Mouse (Mus musculus): Measurements from ENCODE around the gene Clasp1. TPM values are rescaled to one million over a fixed set of nuclear protein-coding genes. Genes with fewer than 3 reads are reported as not detected.

Clasp1 gene
- polyA plus RNA-seq (2015; fragmentation: Nextera tagmentation; extraction: Ambion mirVana): 131 and 137 TPM in 2 replicates

GRCm38 (mm10) chr1:118388757-118389453 lies at the start of gene Clasp1:
Gene Clasp1 (plus strand): TSS chr1:118389058.
- Histone ChIP-seq H3K9ac (replicated peaks) (peak within 1 kb of the TSS; percentile 92), H3K27me3 (no peaks in the 10 kb centered on the region), H3K36me3 (peaks cover 6% of the 10 kb centered on the region; the same call in 1 of the 2 replicates), H3K4me1 (peaks cover 36% of the 10 kb centered on the region), H3K9me3 (no peaks in the 10 kb centered on the region), H3K4me3 (peak within 1 kb of the TSS; percentile 92), H3K27ac (replicated peaks) (peak within 1 kb of the TSS; percentile 94), H3K4me2 (replicated peaks) (peak within 1 kb of the TSS; percentile 67)
- ATAC-seq (replicated peaks): peak; percentile 97
- under 1% methylated on average over 43 of the region's 44 CpGs for WGBS

- Histone ChIP-seq H3K36me3 (no peaks in the 10 kb centered on the region), H3K27me3 (no peaks in the 10 kb centered on the region), H3K4me3 (no peak overlapping the region), H3K4me1 (no peaks in the 10 kb centered on the region), H3K9ac (replicated peaks) (no peak overlapping the region), H3K27ac (replicated peaks) (no peak overlapping the region), H3K4me2 (replicated peaks) (no peak overlapping the region), H3K9me3 (no peaks in the 10 kb centered on the region)
- WGBS: 46% methylated on average over 6 of the region's 6 CpGs
- no peak for ATAC-seq (replicated peaks)
Observed at GRCm38 (mm10) chr1:118343649-118344435, 45.0 kb upstream of the Clasp1 start.

- Histone ChIP-seq H3K4me1 (no peaks in the 10 kb centered on the region), H3K27me3 (no peaks in the 10 kb centered on the region), H3K4me3 (no peak overlapping the region), H3K9ac (replicated peaks) (no peak overlapping the region), H3K36me3 (no peaks in the 10 kb centered on the region), H3K9me3 (no peaks in the 10 kb centered on the region), H3K27ac (replicated peaks) (no peak overlapping the region), H3K4me2 (replicated peaks) (no peak overlapping the region)
- no peak for ATAC-seq (replicated peaks)
- WGBS: 78% methylated on average over 3 of the region's 3 CpGs
Observed at GRCm38 (mm10) chr1:118349922-118350321, 38.9 kb upstream of the Clasp1 start.

- H3K9ac ChIP-seq (replicated peaks): no peak overlapping the region
- H3K27me3 ChIP-seq: no peaks in the 10 kb centered on the region
- H3K4me1 ChIP-seq: no peaks in the 10 kb centered on the region
- H3K4me3 ChIP-seq: no peak overlapping the region
- H3K4me2 ChIP-seq (replicated peaks): no peak overlapping the region
- WGBS: 74% methylated on average over 6 of the region's 6 CpGs
- no peaks in the 10 kb centered on the region for H3K36me3 ChIP-seq
- no peak for ATAC-seq (replicated peaks)
- no peaks in the 10 kb centered on the region for H3K9me3 ChIP-seq
- H3K27ac ChIP-seq (replicated peaks): no peak overlapping the region
Observed at GRCm38 (mm10) chr1:118359071-118359761, 29.6 kb upstream of the Clasp1 start.

- Histone ChIP-seq H3K27ac (replicated peaks) (no peak overlapping the region), H3K36me3 (no peaks in the 10 kb centered on the region), H3K4me1 (no peaks in the 10 kb centered on the region), H3K4me2 (replicated peaks) (no peak overlapping the region), H3K9me3 (no peaks in the 10 kb centered on the region), H3K4me3 (no peak overlapping the region), H3K9ac (replicated peaks) (no peak overlapping the region), H3K27me3 (no peaks in the 10 kb centered on the region)
- WGBS: 96% methylated on average over 1 of the region's 1 CpGs
- no peak for ATAC-seq (replicated peaks)
Observed at GRCm38 (mm10) chr1:118367970-118368369, 20.9 kb upstream of the Clasp1 start.

GRCm38 (mm10) chr1:118368721-118369461 lies 20.0 kb upstream of the Clasp1 start:
- ATAC-seq (replicated peaks): no peak
- no peak overlapping the region for H3K4me2 ChIP-seq (replicated peaks)
- no peaks in the 10 kb centered on the region for H3K36me3 ChIP-seq
- H3K27ac ChIP-seq (replicated peaks): no peak overlapping the region
- no peaks in the 10 kb centered on the region for H3K9me3 ChIP-seq
- WGBS: 64% methylated on average over 3 of the region's 3 CpGs
- H3K4me3 ChIP-seq: no peak overlapping the region
- no peaks in the 10 kb centered on the region for H3K4me1 ChIP-seq
- H3K9ac ChIP-seq (replicated peaks): no peak overlapping the region
- H3K27me3 ChIP-seq: no peaks in the 10 kb centered on the region

GRCm38 (mm10) chr1:118377784-118378183 lies 11.1 kb upstream of the Clasp1 start:
- no peak for ATAC-seq (replicated peaks)
- Histone ChIP-seq H3K27me3 (no peaks in the 10 kb centered on the region), H3K4me3 (no peak overlapping the region), H3K4me1 (no peaks in the 10 kb centered on the region), H3K36me3 (no peaks in the 10 kb centered on the region), H3K27ac (replicated peaks) (no peak overlapping the region), H3K9me3 (no peaks in the 10 kb centered on the region), H3K9ac (replicated peaks) (no peak overlapping the region), H3K4me2 (replicated peaks) (no peak overlapping the region)
- 87% methylated on average over 5 of the region's 5 CpGs for WGBS

- Histone ChIP-seq H3K9me3 (no peaks in the 10 kb centered on the region), H3K9ac (replicated peaks) (no peak overlapping the region), H3K36me3 (no peaks in the 10 kb centered on the region), H3K4me3 (no peak overlapping the region), H3K4me1 (no peaks in the 10 kb centered on the region), H3K27me3 (no peaks in the 10 kb centered on the region), H3K4me2 (replicated peaks) (no peak overlapping the region), H3K27ac (replicated peaks) (no peak overlapping the region)
- 79% methylated on average over 8 of the region's 8 CpGs for WGBS
- no peak for ATAC-seq (replicated peaks)
Observed at GRCm38 (mm10) chr1:118380105-118380786, 8.6 kb upstream of the Clasp1 start.

- H3K27ac ChIP-seq (replicated peaks): peak overlapping the region; percentile 94
- H3K4me3 ChIP-seq: peak overlapping the region; percentile 92
- H3K9me3 ChIP-seq: no peaks in the 10 kb centered on the region
- peak; percentile 11; the same call in 1 of the 2 replicates for ATAC-seq (replicated peaks)
- H3K36me3 ChIP-seq: no peaks in the 10 kb centered on the region
- H3K4me2 ChIP-seq (replicated peaks): peak overlapping the region; percentile 67
- under 1% methylated on average over 19 of the region's 19 CpGs for WGBS
- no peaks in the 10 kb centered on the region for H3K27me3 ChIP-seq
- H3K4me1 ChIP-seq: peaks cover 36% of the 10 kb centered on the region
- H3K9ac ChIP-seq (replicated peaks): peak overlapping the region; percentile 92
Observed at GRCm38 (mm10) chr1:118388127-118388756, 616 bp upstream of the Clasp1 start.

- H3K27ac ChIP-seq (replicated peaks): peak overlapping the region; percentile 94
- H3K36me3 ChIP-seq: peaks cover 10% of the 10 kb centered on the region; the same call in 1 of the 2 replicates
- H3K9ac ChIP-seq (replicated peaks): peak overlapping the region; percentile 92
- H3K4me3 ChIP-seq: peak overlapping the region; percentile 92
- no peaks in the 10 kb centered on the region for H3K27me3 ChIP-seq
- H3K9me3 ChIP-seq: no peaks in the 10 kb centered on the region
- ATAC-seq (replicated peaks): peak; percentile 63
- WGBS: under 1% methylated on average over 44 of the region's 44 CpGs
- peak overlapping the region; percentile 67 for H3K4me2 ChIP-seq (replicated peaks)
- H3K4me1 ChIP-seq: peaks cover 36% of the 10 kb centered on the region
Observed at GRCm38 (mm10) chr1:118389454-118390265, 802 bp downstream of the Clasp1 start.
